Mouse (Mus musculus): ENCODE data around the gene Kmt2d. TPM values are rescaled to one million over a fixed set of nuclear protein-coding genes. Genes with fewer than 3 reads are reported as not detected.
A peak's percentile ranks its signal among the peaks of the same experiment; 100 is the strongest.

The Kmt2d gene
- polyA plus RNA-seq, 1 experiment from 2014 or later: 16.0 TPM

- H3K27ac ChIP-seq (replicated peaks; ENCODE audit: low read depth, low read length): no peak overlapping the region
- WGBS: 2% methylated on average over 75 of the region's 75 CpGs
- H3K27me3 ChIP-seq (ENCODE audit: control insufficient read depth, insufficient read depth, low read length): peaks cover 98% of the 10 kb centered on the region
- H3K4me3 ChIP-seq (replicated peaks; ENCODE audit: low read depth, low read length): peak overlapping the region; percentile 30
- H3K4me2 ChIP-seq (ENCODE audit: low read length): peak overlapping the region; percentile 51
- 0 out of 2 replicates have a peak, but pooled peaks cover 5% of the 10 kb centered on the region for H3K4me1 ChIP-seq (ENCODE audit: control insufficient read depth, insufficient read depth, low read length)
- ATAC-seq (ENCODE audit: low FRiP score, low TSS enrichment): no peak
- peak overlapping the region; percentile 31; the same call in 1 of the 2 replicates for H3K9ac ChIP-seq (replicated peaks; ENCODE audit: low read length)
- H3K36me3 ChIP-seq (ENCODE audit: control insufficient read depth, insufficient read depth, low read length): no peaks in the 10 kb centered on the region
- peak; percentile 77 for DNase-seq
- no peaks in the 10 kb centered on the region for H3K9me3 ChIP-seq (ENCODE audit: control insufficient read depth, low read length)
Measured at GRCm38 (mm10) chr15:98792233-98793020, 78.6 kb downstream of the Kmt2d start.

- no peak overlapping the region for H3K4me2 ChIP-seq (ENCODE audit: low read length)
- no peak for ATAC-seq (ENCODE audit: low FRiP score, low TSS enrichment)
Measured at GRCm38 (mm10) chr15:98791771-98792170, 79.2 kb downstream of the Kmt2d start.

GRCm38 (mm10) chr15:98791221-98791620, 79.8 kb downstream of the Kmt2d start:
- ATAC-seq (ENCODE audit: low FRiP score, low TSS enrichment): no peak
- H3K4me2 ChIP-seq (ENCODE audit: low read length): peak overlapping the region; percentile 25; the same call in 1 of the 2 replicates

More at GRCm38 (mm10) chr15:98791771-98792170, 79.2 kb downstream of the Kmt2d start:
- no peak overlapping the region for H3K9ac ChIP-seq (replicated peaks; ENCODE audit: low read length)
- no peak for DNase-seq
- H3K4me3 ChIP-seq (replicated peaks; ENCODE audit: low read depth, low read length): peak overlapping the region; percentile 30
- H3K9me3 ChIP-seq (ENCODE audit: control insufficient read depth, low read length): no peaks in the 10 kb centered on the region
- H3K27me3 ChIP-seq (ENCODE audit: control insufficient read depth, insufficient read depth, low read length): peaks cover 97% of the 10 kb centered on the region
- 0 out of 2 replicates have a peak, but pooled peaks cover 5% of the 10 kb centered on the region for H3K4me1 ChIP-seq (ENCODE audit: control insufficient read depth, insufficient read depth, low read length)
- WGBS: 1% methylated on average over 23 of the region's 23 CpGs
- H3K36me3 ChIP-seq (ENCODE audit: control insufficient read depth, insufficient read depth, low read length): no peaks in the 10 kb centered on the region
- H3K27ac ChIP-seq (replicated peaks; ENCODE audit: low read depth, low read length): no peak overlapping the region

GRCm38 (mm10) chr15:98790761-98791160, 80.2 kb downstream of the Kmt2d start:
- ATAC-seq (ENCODE audit: low FRiP score, low TSS enrichment) (no peak), DNase-seq (peak; percentile 34)
- peaks cover 94% of the 10 kb centered on the region for H3K27me3 ChIP-seq (ENCODE audit: control insufficient read depth, insufficient read depth, low read length)
- no peaks in the 10 kb centered on the region for H3K36me3 ChIP-seq (ENCODE audit: control insufficient read depth, insufficient read depth, low read length)
- H3K9me3 ChIP-seq (ENCODE audit: control insufficient read depth, low read length): 0 out of 2 replicates have a peak, but pooled peaks cover 2% of the 10 kb centered on the region
- H3K27ac ChIP-seq (replicated peaks; ENCODE audit: low read depth, low read length): no peak overlapping the region
- H3K9ac ChIP-seq (replicated peaks; ENCODE audit: low read length): peak overlapping the region; percentile 23; the same call in 1 of the 2 replicates
- WGBS: under 1% methylated on average over 23 of the region's 23 CpGs
- H3K4me2 ChIP-seq (ENCODE audit: low read length): peak overlapping the region; percentile 25; the same call in 1 of the 2 replicates
- H3K4me1 ChIP-seq (ENCODE audit: control insufficient read depth, insufficient read depth, low read length): 0 out of 2 replicates have a peak, but pooled peaks cover 5% of the 10 kb centered on the region
- H3K4me3 ChIP-seq (replicated peaks; ENCODE audit: low read depth, low read length): peak overlapping the region; percentile 14

More at GRCm38 (mm10) chr15:98791221-98791620, 79.8 kb downstream of the Kmt2d start:
- Histone ChIP-seq H3K9me3 (ENCODE audit: control insufficient read depth, low read length) (no peaks in the 10 kb centered on the region), H3K27me3 (ENCODE audit: control insufficient read depth, insufficient read depth, low read length) (peaks cover 96% of the 10 kb centered on the region), H3K9ac (replicated peaks; ENCODE audit: low read length) (no peak overlapping the region), H3K27ac (replicated peaks; ENCODE audit: low read depth, low read length) (no peak overlapping the region), H3K36me3 (ENCODE audit: control insufficient read depth, insufficient read depth, low read length) (no peaks in the 10 kb centered on the region), H3K4me1 (ENCODE audit: control insufficient read depth, insufficient read depth, low read length) (0 out of 2 replicates have a peak, but pooled peaks cover 5% of the 10 kb centered on the region), H3K4me3 (replicated peaks; ENCODE audit: low read depth, low read length) (peak overlapping the region; percentile 14)
- 1% methylated on average over 12 of the region's 12 CpGs for WGBS
- no peak for DNase-seq

- H3K27ac ChIP-seq (replicated peaks; ENCODE audit: low read depth, low read length): no peak within 1 kb of the TSS
- 0 out of 2 replicates have a peak, but pooled peaks cover 2% of the 10 kb centered on the region for H3K9me3 ChIP-seq (ENCODE audit: control insufficient read depth, low read length)
- H3K4me1 ChIP-seq (ENCODE audit: control insufficient read depth, insufficient read depth, low read length): 0 out of 2 replicates have a peak, but pooled peaks cover 5% of the 10 kb centered on the region
- DNase-seq (peak; percentile 75), ATAC-seq (ENCODE audit: low FRiP score, low TSS enrichment) (no peak)
- H3K4me2 ChIP-seq (ENCODE audit: low read length): peak within 1 kb of the TSS; percentile 17; the same call in 1 of the 2 replicates
- H3K27me3 ChIP-seq (ENCODE audit: control insufficient read depth, insufficient read depth, low read length): peaks cover 90% of the 10 kb centered on the region
- H3K36me3 ChIP-seq (ENCODE audit: control insufficient read depth, insufficient read depth, low read length): no peaks in the 10 kb centered on the region
- H3K4me3 ChIP-seq (replicated peaks; ENCODE audit: low read depth, low read length): peak within 1 kb of the TSS; percentile 14; the same call in 1 of the 2 replicates
- WGBS: under 1% methylated on average over 51 of the region's 51 CpGs
- no peak within 1 kb of the TSS; the same call in 1 of the 2 replicates for H3K9ac ChIP-seq (replicated peaks; ENCODE audit: low read length)
Measured at GRCm38 (mm10) chr15:98789661-98790535, 81.1 kb downstream of the Kmt2d start, which contains the start of gene Wnt1. Wnt1 (plus strand) TSS chr15:98789857.

- H3K9ac ChIP-seq (replicated peaks; ENCODE audit: low read length): no peak overlapping the region
- H3K36me3 ChIP-seq (ENCODE audit: control insufficient read depth, insufficient read depth, low read length): no peaks in the 10 kb centered on the region
- H3K9me3 ChIP-seq (ENCODE audit: control insufficient read depth, low read length): 0 out of 2 replicates have a peak, but pooled peaks cover 2% of the 10 kb centered on the region
- ATAC-seq (ENCODE audit: low FRiP score, low TSS enrichment) (no peak), DNase-seq (no peak)
- H3K4me1 ChIP-seq (ENCODE audit: control insufficient read depth, insufficient read depth, low read length): 0 out of 2 replicates have a peak, but pooled peaks cover 5% of the 10 kb centered on the region
- no peak overlapping the region for H3K4me2 ChIP-seq (ENCODE audit: low read length)
- peaks cover 82% of the 10 kb centered on the region for H3K27me3 ChIP-seq (ENCODE audit: control insufficient read depth, insufficient read depth, low read length)
- no peak overlapping the region for H3K4me3 ChIP-seq (replicated peaks; ENCODE audit: low read depth, low read length)
- no peak overlapping the region for H3K27ac ChIP-seq (replicated peaks; ENCODE audit: low read depth, low read length)
- 10% methylated on average over 24 of the region's 24 CpGs for WGBS
Measured at GRCm38 (mm10) chr15:98788972-98789660, 81.9 kb downstream of the Kmt2d start.

GRCm38 (mm10) chr15:98787930-98788329, 83.1 kb downstream of the Kmt2d start:
- no peak overlapping the region for H3K27ac ChIP-seq (replicated peaks; ENCODE audit: low read depth, low read length)
- 49% methylated on average over 4 of the region's 4 CpGs for WGBS
- no peak overlapping the region for H3K4me2 ChIP-seq (ENCODE audit: low read length)
- no peaks in the 10 kb centered on the region for H3K36me3 ChIP-seq (ENCODE audit: control insufficient read depth, insufficient read depth, low read length)
- no peak overlapping the region for H3K9ac ChIP-seq (replicated peaks; ENCODE audit: low read length)
- 0 out of 2 replicates have a peak, but pooled peaks cover 5% of the 10 kb centered on the region for H3K4me1 ChIP-seq (ENCODE audit: control insufficient read depth, insufficient read depth, low read length)
- H3K27me3 ChIP-seq (ENCODE audit: control insufficient read depth, insufficient read depth, low read length): peaks cover 70% of the 10 kb centered on the region
- DNase-seq: peak; percentile 77
- ATAC-seq (ENCODE audit: low FRiP score, low TSS enrichment): no peak
- no peak overlapping the region for H3K4me3 ChIP-seq (replicated peaks; ENCODE audit: low read depth, low read length)
- H3K9me3 ChIP-seq (ENCODE audit: control insufficient read depth, low read length): 0 out of 2 replicates have a peak, but pooled peaks cover 2% of the 10 kb centered on the region

Data from midbrain, embryonic 14.5 days (tissue).